Mouse (Mus musculus): ENCODE results near the gene Ttc26. TPM values are rescaled to one million over a fixed set of nuclear protein-coding genes. Genes with fewer than 3 reads are reported as not detected.

The Ttc26 gene
- polyA plus RNA-seq, 1 experiment: 2.3 TPM

DNA sequence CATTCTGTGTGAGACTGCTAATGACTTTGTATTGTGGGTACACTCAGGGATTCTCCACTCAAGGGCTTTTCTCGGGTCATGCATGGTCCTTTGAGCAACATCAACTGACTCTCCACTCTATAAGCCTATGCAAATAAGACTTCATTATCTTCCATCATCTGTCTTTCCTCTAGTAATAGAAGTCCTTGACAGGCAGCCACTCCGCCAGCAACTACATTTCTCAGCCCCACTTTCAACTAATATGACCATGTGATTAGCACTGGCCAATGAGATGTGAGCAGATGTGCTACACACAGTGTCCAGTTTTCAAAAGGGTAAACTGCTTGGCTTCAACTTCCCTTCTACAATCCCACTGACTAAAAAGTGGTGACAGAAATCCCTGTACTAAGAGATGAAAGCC lies 42.2 kb upstream of the Ttc26 start:
- H3K4me3 ChIP-seq: no peak overlapping the region
- H3K79me2 ChIP-seq (ENCODE audit: control insufficient read depth, insufficient read depth): peaks cover 30% of the 10 kb centered on the region
- TF ChIP-seq TCF12 (IDR thresholded peaks at IDR 0.05; ENCODE audit: insufficient read depth, poor library complexity, severe bottlenecking): no peak
- no peak for TF ChIP-seq USF1 (IDR thresholded peaks at IDR 0.05; ENCODE audit: low read depth)
- TF ChIP-seq MAX (IDR thresholded peaks at IDR 0.05; ENCODE audit: low read depth): no peak
- no peak for TF ChIP-seq POLR2AphosphoS2 (IDR thresholded peaks at IDR 0.05; ENCODE audit: insufficient read length, low read depth)
- TF ChIP-seq SRF (IDR thresholded peaks at IDR 0.05; ENCODE audit: control insufficient read depth, insufficient read length, low read depth): no peak
- no peak for TF ChIP-seq E2F4 (IDR thresholded peaks at IDR 0.05; ENCODE audit: insufficient read depth)
- no peak for TF ChIP-seq REST (IDR thresholded peaks at IDR 0.05; ENCODE audit: insufficient read depth, insufficient read length)
- no peak for TF ChIP-seq CEBPB (IDR thresholded peaks at IDR 0.05; ENCODE audit: insufficient read depth, poor library complexity, severe bottlenecking)
- TF ChIP-seq POLR2A (IDR thresholded peaks at IDR 0.05; ENCODE audit: insufficient read length, low read depth): no peak
- TF ChIP-seq MYOD1 (IDR thresholded peaks at IDR 0.05; ENCODE audit: control insufficient read depth in 1 of 3, insufficient read length in 2 of 3, low read depth in 2 of 3): no peak
- TF ChIP-seq TCF3 (IDR thresholded peaks at IDR 0.05; ENCODE audit: insufficient read length, low read depth): no peak
- peaks cover 58% of the 10 kb centered on the region for H3K36me3 ChIP-seq (ENCODE audit: control insufficient read depth, insufficient read depth)
- H3K27me3 ChIP-seq (ENCODE audit: control insufficient read depth, insufficient read depth, insufficient read length): no peaks in the 10 kb centered on the region
- no peak overlapping the region for H3ac ChIP-seq (ENCODE audit: control insufficient read depth, insufficient read length)
- no peak overlapping the region for H3K4me2 ChIP-seq (ENCODE audit: low read depth)

GRCm38 (mm10) chr6:38341751-38342665 lies 39.3 kb upstream of the Ttc26 start:
- H3K79me2 ChIP-seq (ENCODE audit: control insufficient read depth, insufficient read depth): peaks cover 59% of the 10 kb centered on the region
- no peaks in the 10 kb centered on the region for H3K27me3 ChIP-seq (ENCODE audit: control insufficient read depth, insufficient read depth, insufficient read length)
- TF ChIP-seq POLR2AphosphoS2 (IDR thresholded peaks at IDR 0.05; ENCODE audit: insufficient read length, low read depth) (peak; percentile 6), MYOD1 (IDR thresholded peaks at IDR 0.05; ENCODE audit: control insufficient read depth in 1 of 3, insufficient read length in 2 of 3, low read depth in 2 of 3) (no peak)
- peaks cover 41% of the 10 kb centered on the region for H3K36me3 ChIP-seq (ENCODE audit: control insufficient read depth, insufficient read depth)
- H3K4me2 ChIP-seq (ENCODE audit: low read depth): no peak overlapping the region
- H3ac ChIP-seq (ENCODE audit: control insufficient read depth, insufficient read length): no peak overlapping the region
- H3K4me3 ChIP-seq: no peak overlapping the region

DNA sequence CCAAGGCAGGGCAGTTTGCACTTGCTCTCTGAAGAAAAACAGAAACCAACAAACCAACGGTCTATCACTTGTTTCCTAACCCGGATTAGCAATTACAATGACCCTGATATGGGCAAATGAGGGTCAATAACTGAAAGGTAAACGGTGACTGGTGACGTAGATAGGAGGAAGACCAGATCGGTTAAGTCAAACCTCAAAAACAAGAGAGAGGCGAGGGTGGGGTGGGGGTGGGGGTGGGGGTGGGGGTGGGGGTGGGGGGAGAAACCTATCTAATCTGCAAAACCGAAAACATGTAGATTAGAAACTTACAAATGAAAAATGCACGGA lies 38.6 kb upstream of the Ttc26 start:
- no peak overlapping the region for H3K4me3 ChIP-seq
- peaks cover 37% of the 10 kb centered on the region for H3K36me3 ChIP-seq (ENCODE audit: control insufficient read depth, insufficient read depth)
- no peaks in the 10 kb centered on the region for H3K27me3 ChIP-seq (ENCODE audit: control insufficient read depth, insufficient read depth, insufficient read length)
- TF ChIP-seq MAX (IDR thresholded peaks at IDR 0.05; ENCODE audit: low read depth): no peak
- no peak for TF ChIP-seq USF1 (IDR thresholded peaks at IDR 0.05; ENCODE audit: low read depth)
- no peak for TF ChIP-seq REST (IDR thresholded peaks at IDR 0.05; ENCODE audit: insufficient read depth, insufficient read length)
- no peak for TF ChIP-seq TCF12 (IDR thresholded peaks at IDR 0.05; ENCODE audit: insufficient read depth, poor library complexity, severe bottlenecking)
- TF ChIP-seq POLR2AphosphoS2 (IDR thresholded peaks at IDR 0.05; ENCODE audit: insufficient read length, low read depth): no peak
- TF ChIP-seq SRF (IDR thresholded peaks at IDR 0.05; ENCODE audit: control insufficient read depth, insufficient read length, low read depth): no peak
- no peak for TF ChIP-seq TCF3 (IDR thresholded peaks at IDR 0.05; ENCODE audit: insufficient read length, low read depth)
- TF ChIP-seq MYOD1 (IDR thresholded peaks at IDR 0.05; ENCODE audit: control insufficient read depth in 1 of 3, insufficient read length in 2 of 3, low read depth in 2 of 3): no peak
- TF ChIP-seq CEBPB (IDR thresholded peaks at IDR 0.05; ENCODE audit: insufficient read depth, poor library complexity, severe bottlenecking): no peak
- no peak for TF ChIP-seq E2F4 (IDR thresholded peaks at IDR 0.05; ENCODE audit: insufficient read depth)
- TF ChIP-seq POLR2A (IDR thresholded peaks at IDR 0.05; ENCODE audit: insufficient read length, low read depth): no peak
- H3K4me2 ChIP-seq (ENCODE audit: low read depth): no peak overlapping the region
- H3K79me2 ChIP-seq (ENCODE audit: control insufficient read depth, insufficient read depth): peaks cover 65% of the 10 kb centered on the region
- H3ac ChIP-seq (ENCODE audit: control insufficient read depth, insufficient read length): no peak overlapping the region

DNA sequence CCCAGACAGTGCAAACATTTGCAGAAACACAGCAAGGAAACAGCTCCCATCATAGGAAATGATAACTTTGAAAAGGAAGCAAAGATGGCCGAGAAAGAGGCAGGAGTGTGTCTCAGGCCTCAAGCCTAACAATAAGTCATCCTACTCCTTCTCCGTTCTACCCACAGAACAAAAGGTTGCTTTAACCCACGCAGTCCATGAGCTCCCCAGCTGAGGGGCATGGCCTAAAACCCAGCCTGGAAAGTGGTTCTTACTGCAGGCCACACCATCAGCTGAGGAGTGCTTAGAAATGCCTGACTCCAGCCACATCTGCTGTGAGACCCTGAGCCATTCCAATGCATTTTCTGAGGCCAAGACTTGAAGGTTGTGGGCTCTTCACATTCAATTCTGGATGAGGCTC lies 37.7 kb upstream of the Ttc26 start:
- TF ChIP-seq POLR2A (IDR thresholded peaks at IDR 0.05; ENCODE audit: insufficient read length, low read depth) (no peak), POLR2AphosphoS2 (IDR thresholded peaks at IDR 0.05; ENCODE audit: insufficient read length, low read depth) (peak; percentile 29)
- Histone ChIP-seq H3ac (ENCODE audit: control insufficient read depth, insufficient read length) (no peak overlapping the region), H3K79me2 (ENCODE audit: control insufficient read depth, insufficient read depth) (peaks cover 71% of the 10 kb centered on the region), H3K27me3 (ENCODE audit: control insufficient read depth, insufficient read depth, insufficient read length) (no peaks in the 10 kb centered on the region), H3K36me3 (ENCODE audit: control insufficient read depth, insufficient read depth) (peaks cover 27% of the 10 kb centered on the region), H3K4me3 (no peak overlapping the region), H3K4me2 (ENCODE audit: low read depth) (no peak overlapping the region)

GRCm38 (mm10) chr6:38344006-38344670 lies 37.1 kb upstream of the Ttc26 start:
- no peak overlapping the region for H3K4me2 ChIP-seq (ENCODE audit: low read depth)
- TF ChIP-seq MYOG (IDR thresholded peaks at IDR 0.05; ENCODE audit: control insufficient read depth in 1 of 3, insufficient read depth in 1 of 3, insufficient read length in 2 of 3, low read depth in 2 of 3) (no peak), USF1 (IDR thresholded peaks at IDR 0.05; ENCODE audit: low read depth) (no peak), TCF3 (IDR thresholded peaks at IDR 0.05; ENCODE audit: insufficient read length, low read depth) (no peak), SRF (IDR thresholded peaks at IDR 0.05; ENCODE audit: control insufficient read depth, insufficient read length, low read depth) (no peak), MAX (IDR thresholded peaks at IDR 0.05; ENCODE audit: low read depth) (no peak), POLR2AphosphoS2 (IDR thresholded peaks at IDR 0.05; ENCODE audit: insufficient read length, low read depth) (no peak), E2F4 (IDR thresholded peaks at IDR 0.05; ENCODE audit: insufficient read depth) (no peak), MYOD1 (IDR thresholded peaks at IDR 0.05; ENCODE audit: control insufficient read depth in 1 of 3, insufficient read length in 2 of 3, low read depth in 2 of 3) (no peak), TCF12 (IDR thresholded peaks at IDR 0.05; ENCODE audit: insufficient read depth, poor library complexity, severe bottlenecking) (no peak), POLR2A (IDR thresholded peaks at IDR 0.05; ENCODE audit: insufficient read length, low read depth) (no peak), CEBPB (IDR thresholded peaks at IDR 0.05; ENCODE audit: insufficient read depth, poor library complexity, severe bottlenecking) (no peak), REST (IDR thresholded peaks at IDR 0.05; ENCODE audit: insufficient read depth, insufficient read length) (no peak)
- H3K36me3 ChIP-seq (ENCODE audit: control insufficient read depth, insufficient read depth): peaks cover 22% of the 10 kb centered on the region
- H3K4me3 ChIP-seq: no peak overlapping the region
- no peaks in the 10 kb centered on the region for H3K27me3 ChIP-seq (ENCODE audit: control insufficient read depth, insufficient read depth, insufficient read length)
- no peak overlapping the region for H3ac ChIP-seq (ENCODE audit: control insufficient read depth, insufficient read length)
- peaks cover 77% of the 10 kb centered on the region for H3K79me2 ChIP-seq (ENCODE audit: control insufficient read depth, insufficient read depth)

Measured in myocyte (in vitro differentiated cells).